Mouse (Mus musculus) left cerebral cortex, adult 11 months (tissue): Measurements from ENCODE around the gene Ust.

Experiments used
- DNase-seq: peaks from one replicate; pipeline ENCODE4 v3.0.0; 2022; ENCODE audit warnings: low spot score

The Ust gene

DNA sequence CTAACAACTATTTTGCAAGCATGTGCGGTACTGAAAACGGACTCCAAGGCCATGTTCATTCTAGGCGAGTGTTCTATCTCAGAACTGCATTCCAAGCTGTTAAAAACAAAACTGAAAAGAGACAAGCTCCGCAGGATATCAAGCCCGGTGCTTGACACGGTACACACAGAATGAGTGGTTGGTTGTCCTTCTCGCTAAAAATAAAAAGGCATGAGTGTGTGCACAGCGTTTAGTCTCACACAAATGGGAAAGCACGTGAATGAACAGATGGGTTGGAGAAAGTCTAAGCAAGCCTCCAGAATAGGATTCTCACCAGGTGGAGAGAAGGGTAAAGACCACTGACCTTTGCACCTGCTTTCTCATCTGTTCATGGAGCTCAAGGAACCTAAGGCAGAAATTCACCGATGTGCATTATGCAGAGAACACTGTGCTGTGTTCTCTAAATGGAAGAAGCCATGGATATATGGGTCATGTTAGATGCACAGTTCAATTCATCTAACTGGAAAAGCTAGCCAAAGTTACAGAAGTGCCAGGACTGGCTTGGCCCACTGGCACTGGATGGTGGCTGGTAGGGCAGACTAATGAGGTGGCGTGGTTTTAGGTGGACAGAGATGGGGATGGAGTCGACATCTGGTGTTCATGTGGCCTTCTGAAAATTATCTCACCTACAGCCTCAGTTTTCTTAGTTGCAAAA lies 90.8 kb downstream of the Ust start:
- DNase-seq: no peak

DNA sequence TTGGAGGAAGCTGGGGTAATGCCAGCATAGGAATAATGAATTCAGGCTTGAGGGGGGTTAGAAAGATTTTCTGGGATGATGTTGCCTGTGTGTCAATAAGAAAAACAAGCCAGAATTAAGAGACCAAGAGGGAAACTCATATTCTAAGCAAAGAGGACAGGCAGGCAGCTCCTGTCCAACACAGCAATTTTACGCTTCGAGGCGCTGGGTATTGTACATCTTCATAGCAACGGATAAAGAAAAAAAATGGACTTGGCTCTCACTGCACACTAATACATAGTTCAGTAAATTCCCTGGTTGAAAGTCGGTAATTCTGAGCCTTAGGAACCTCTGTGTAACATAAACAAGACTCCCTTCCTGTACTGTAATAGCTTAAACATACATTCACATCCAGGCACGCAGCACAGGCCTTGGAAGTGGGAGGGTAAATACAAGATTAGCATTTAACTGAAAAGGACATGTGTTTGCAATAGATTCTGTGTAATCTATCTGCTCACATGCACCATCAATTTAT lies 99.1 kb downstream of the Ust start:
- DNase-seq: no peak

GRCm38 (mm10) chr10:8415474-8415873 lies 103.2 kb downstream of the Ust start:
- DNase-seq: no peak

DNA sequence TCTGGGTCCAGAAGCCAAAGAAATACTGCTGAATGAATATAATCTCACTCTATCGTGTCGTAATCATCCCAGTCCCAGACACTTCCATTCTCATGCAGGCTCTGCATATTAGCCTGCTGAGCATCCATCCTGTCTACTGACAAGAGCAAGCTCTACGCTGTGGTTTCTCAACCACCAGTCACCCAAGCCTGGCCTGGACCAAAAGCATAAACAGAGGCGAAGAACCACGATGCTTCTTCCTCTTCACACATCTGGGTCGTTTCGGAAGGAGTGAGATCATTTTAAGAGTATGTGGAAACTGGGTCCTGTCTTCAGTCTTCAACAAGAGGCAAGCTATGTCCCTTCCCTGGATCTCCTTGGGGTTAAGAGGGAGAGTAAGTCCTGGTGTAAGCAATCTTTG lies 103.6 kb downstream of the Ust start:
- no peak for DNase-seq

DNA sequence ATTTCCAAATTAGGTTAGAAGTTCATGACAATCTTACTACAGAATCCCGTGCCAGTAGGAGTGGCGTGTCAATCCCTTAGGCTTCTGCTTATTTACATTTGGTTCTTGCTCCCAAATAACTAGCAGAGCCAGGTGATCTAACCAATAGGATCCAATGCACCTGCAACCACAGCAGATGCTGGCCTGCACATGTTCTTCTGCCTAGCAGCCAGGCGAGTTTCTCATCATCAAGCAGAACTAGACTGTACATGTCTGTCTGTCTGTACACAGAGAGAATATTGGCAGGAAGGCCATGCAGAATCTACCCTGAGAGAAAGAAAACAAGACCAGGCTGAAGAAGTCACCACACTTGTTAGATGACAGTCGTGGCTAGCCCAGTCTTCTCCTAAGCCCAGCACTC lies 113.5 kb downstream of the Ust start:
- no peak for DNase-seq

- no peak for DNase-seq
These were observed 126.4 kb downstream of the Ust start for GRCm38 (mm10) chr10:8392226-8392625.

- DNase-seq: peak; percentile 27
These were observed 127.3 kb downstream of the Ust start for GRCm38 (mm10) chr10:8391264-8391748.

GRCm38 (mm10) chr10:8388239-8388638 lies 130.4 kb downstream of the Ust start:
- DNase-seq: no peak

DNA sequence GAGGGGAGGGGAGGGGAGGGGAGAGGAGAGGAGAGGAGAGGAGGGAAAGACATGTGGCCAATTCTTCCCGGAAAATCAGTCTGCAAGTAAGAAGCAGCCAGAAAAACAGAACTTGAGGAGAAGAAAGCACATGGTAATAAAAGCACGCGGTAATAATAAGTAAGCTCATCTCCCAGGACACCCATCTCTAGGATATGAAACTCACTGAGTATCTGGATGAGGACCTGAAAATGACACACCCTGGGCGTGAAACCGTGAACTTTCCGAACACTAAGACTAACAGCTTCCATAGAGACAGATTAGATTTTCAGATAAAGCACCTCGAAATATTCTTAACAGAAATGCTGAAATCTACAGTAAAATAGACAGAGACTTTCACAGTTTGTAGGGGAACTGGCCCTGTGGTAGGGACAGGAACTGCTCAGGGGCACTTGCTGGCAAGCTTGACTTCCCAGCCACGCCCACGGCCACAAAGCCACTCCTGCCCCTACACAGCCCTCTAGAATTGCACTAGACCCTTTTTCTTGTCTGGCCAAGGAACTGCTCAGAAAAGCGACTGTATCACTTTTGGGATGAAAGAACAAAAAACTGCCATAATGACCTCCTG lies 148.6 kb downstream of the Ust start:
- DNase-seq: no peak

DNA sequence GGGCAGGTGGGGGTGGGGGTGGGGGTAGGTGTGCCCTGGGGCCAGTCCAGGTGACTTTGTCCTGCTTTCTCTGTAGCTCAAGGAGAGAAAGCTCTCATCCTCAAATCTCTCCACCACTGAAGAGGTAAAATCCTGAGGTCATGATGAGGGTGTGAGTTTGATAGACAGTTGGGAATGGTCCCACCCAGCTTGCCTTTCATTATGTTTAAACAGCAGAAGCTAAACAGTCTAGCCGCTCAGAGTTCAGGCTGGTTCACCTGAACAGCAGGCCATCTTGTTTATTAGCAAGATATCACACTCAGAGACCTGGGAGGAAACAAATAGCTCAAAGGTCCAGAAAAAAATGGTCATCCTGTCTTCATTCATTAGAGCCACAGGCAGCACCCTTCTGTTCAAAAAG lies 152.8 kb downstream of the Ust start:
- no peak for DNase-seq

- no peak for DNase-seq
These were observed 154.4 kb downstream of the Ust start for GRCm38 (mm10) chr10:8364182-8364581.

DNA sequence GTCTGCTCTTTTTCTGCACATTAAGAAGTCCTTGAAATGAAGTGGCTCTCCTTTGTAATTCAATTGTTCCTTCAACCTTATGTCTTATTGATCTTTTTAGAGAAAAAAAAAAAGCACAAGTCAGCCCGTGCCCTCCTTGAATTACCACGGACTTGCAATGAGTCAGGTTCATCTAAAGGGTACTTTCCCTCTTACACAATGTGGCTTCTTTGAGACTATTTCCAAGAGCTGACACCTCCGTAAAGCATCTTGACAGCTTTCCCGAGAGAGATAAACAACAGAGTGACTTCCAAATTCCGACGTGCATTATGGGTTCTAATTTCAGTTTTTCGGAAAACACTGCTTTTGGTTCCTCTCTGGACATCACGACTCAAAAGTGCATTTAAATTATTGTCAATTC lies 155.3 kb downstream of the Ust start:
- DNase-seq: no peak

- DNase-seq: no peak
These were observed 160.2 kb downstream of the Ust start for GRCm38 (mm10) chr10:8358286-8359045.

- DNase-seq: no peak
These were observed 165.1 kb downstream of the Ust start for GRCm38 (mm10) chr10:8353534-8353933.

GRCm38 (mm10) chr10:8350626-8351025 lies 168.0 kb downstream of the Ust start:
- no peak for DNase-seq

DNA sequence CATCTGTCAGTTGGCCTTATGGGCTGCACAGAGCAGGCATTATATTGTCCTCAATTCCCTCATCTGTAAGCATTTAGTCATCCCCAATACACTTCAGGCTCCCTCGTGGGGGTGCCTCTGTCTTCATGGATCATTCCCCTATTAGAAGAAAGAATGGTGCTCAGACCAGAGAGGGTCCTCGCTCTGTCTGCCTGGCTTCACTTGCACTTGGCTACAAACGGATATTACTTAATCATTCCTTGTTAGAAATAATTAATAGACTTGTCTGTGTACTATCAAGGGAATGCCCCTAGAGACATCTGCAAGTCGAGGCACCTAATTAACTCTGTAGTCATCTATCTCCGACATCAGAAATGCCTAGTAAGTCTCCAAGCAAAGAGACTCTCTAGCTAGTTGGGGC lies 171.1 kb downstream of the Ust start:
- no peak for DNase-seq

GRCm38 (mm10) chr10:8342556-8342955 lies 176.1 kb downstream of the Ust start:
- DNase-seq: no peak

DNA sequence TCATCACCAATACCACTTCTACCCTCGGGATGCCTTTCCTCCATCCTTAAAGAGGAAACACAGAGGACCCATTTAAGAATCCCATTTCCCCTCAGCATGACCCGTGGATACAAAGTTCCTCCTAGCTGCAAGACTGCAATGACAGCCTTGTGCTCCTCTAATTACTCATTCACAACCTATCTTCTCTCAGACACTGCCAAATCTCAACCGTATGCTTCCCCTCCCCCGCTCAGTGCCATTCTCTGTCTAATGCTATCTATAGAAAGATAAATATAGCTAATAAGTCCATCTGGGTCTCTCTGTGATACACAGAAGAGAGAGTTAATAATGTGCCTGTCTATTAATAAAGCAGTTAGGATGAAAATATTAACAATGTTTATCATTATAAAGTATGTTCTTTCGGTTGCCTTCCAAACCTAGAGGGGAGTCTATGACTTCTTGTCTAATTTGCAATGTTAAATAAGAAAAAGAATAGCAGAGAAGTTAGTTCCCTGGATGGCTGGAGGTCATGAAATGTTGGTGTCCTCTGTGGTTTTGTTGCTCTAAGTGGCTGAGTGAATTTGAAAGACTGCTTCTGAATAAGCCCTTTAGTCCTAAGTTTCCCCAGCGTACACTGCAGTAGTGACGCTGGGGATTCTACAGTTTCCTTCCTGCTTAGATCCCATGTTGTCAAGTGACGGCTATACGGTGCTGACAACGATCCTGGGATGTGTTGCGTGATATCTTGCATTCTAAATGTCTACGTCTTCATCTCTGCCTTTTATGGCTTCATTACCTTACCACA lies 178.8 kb downstream of the Ust start:
- no peak for DNase-seq

DNA sequence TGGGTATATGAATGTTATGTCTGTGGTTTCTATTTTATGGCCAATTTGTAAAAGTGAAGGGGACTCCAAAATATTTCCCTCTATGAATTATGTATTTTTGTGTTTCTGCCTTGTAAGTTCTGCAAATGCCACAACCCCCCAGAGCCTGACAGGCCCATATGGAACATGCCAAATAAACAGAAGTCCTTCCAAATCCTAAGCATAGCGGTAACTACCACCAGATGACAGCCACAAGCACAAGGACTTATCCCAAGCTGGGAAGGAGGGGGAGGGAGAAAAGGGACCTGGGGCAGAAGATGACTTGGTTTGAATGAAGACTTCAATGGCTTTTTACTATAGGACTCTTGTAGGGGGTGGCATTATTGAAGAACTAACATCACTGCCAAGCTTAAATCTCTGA lies 182.0 kb downstream of the Ust start:
- DNase-seq: no peak

GRCm38 (mm10) chr10:8330958-8331357 lies 187.7 kb downstream of the Ust start:
- no peak for DNase-seq

DNA sequence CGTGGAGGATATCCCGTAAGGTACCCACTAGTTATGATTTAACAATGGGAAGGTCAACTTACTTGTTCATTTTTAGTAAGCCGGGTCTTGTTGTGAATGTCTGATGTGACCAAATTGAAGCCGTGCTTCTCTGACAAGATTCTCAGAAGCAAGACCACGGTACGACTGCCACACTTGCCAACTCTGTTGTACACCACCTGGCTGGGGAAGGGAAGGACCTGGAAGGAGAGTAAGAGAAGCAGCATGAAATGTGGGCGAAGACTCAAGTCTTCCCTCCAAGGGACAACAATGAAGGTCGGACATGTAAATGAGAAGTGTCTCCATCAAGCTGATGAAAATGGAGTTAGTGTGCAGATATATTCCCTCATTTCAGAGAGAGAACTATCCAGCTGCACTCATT lies 188.6 kb downstream of the Ust start:
- no peak for DNase-seq

DNA sequence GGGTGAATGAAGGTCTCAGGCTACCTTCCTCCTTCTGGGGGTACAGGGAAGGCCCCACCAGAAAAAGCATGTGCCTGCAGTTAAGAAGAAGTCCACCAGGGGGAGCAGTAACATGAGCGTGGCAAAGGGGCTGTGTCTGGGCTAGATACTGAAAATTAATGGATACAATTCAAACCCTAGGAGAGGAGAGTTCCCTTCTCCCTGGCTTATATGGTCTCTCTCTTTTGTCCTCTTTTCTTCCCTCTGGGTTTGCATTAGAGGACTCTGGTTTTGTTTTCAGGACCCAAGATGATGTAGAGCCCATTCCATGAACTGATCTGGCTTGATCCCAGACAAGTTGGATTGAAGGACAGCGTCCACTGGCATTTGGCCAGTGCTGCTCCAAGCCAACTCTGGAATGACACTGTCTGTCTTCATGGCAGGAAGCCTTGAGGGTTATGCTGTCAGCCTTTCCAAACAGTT lies 195.3 kb downstream of the Ust start:
- DNase-seq: peak; percentile 30
